Mouse (Mus musculus) liver, postnatal 0 days (tissue): Measurements from ENCODE around the gene Id3.

Experiments
- CTCF ChIP-seq: sonication (generic); IDR thresholded peaks from 2 replicates; pipeline ENCODE4 v1.5.1; 2016; ENCODE audit warnings: antibody characterized with exemption, low read depth
- EP300 ChIP-seq: IDR thresholded peaks from 2 replicates; pipeline ENCODE4 v1.6.1; 2016; ENCODE audit warnings: antibody characterized with exemption, low read depth, mild to moderate bottlenecking

- 0 out of 2 replicates have a peak, but pooled peaks have one; percentile 23 for TF ChIP-seq CTCF
- peak; percentile 67 for TF ChIP-seq EP300
These were observed 2.7 kb upstream of the Id3 start for GRCm38 (mm10) chr4:136140327-136141250.
